Mouse (Mus musculus) layer of hippocampus, postnatal 10 days (tissue): Measurements from ENCODE around the gene Lmtk2. TPM values are rescaled to one million over a fixed set of nuclear protein-coding genes. Genes with fewer than 3 reads are reported as not detected.

Experiments
- DNase-seq, 2 experiments: peaks; one replicate each; pipeline ENCODE4 v3.0.0; 2021; ENCODE audit warnings: low spot score in 2 of 2
- long read RNA-seq: library from polyadenylated mRNA; stranded (forward); transcript quantifications from one replicate; pipeline ENCODE4 v2.0.0, GENCODE M21; 2023
- total RNA-seq, 2 experiments: library from RNA; stranded (reverse); gene quantifications; 2 replicates each; pipeline ENCODE4 v1.2.3; 2021

The Lmtk2 gene
- 10 to 100 TPM; 83.0 to 91.0 TPM for total RNA-seq
- long read RNA-seq, full-length matches to known transcripts: 1 of 19 reads
- long read RNA-seq, partial matches to known transcripts: 17 of 19 reads
- long read RNA-seq, other reads (novel, unspliced or antisense): 1 of 19 reads

DNA sequence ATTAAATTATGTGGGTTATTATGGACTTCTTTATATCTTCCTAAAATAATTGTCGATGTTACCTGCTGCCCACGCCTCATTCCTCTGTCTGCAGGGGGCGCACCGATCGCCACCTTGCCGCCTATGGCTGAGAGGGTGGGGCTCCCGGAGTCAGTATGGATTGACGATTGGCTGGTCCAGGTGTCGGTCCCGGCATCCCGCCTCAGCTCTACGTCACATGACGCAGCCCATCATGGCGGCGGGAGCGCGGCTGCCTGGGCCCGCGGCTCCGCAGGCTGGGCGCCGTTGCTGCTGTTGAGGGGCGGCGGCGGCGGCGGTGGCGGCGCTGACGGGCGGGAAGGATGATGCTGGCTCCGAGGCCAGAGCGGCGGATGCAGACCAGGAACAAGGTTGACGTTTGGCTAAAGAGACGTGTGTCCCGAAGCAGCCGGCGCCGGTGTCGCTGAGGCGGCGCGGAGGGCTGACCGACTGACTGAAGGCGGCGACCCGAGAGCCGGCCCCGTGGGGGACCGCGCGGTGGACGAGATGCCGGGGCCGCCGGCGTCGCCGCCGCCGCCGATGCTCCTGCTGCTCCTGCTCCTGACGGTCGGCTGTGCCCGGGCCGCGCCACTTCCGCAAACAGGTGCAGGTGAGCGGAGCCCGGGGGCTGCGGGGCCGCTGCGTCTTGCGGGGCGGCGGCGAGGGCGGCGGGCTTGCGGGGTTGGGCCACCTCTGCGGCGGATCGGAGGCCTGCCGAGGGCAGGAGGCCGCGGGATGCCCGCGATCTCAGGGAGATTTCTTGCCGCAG lies at the start of gene Lmtk2:
Gene Lmtk2, plus strand, starts transcription at position 288 of the 787 bp plus-strand sequence.
- peak; percentile 97 to 98 for DNase-seq

- no peak for DNase-seq
Measured at GRCm38 (mm10) chr5:144051268-144051667, 49.0 kb upstream of the Lmtk2 start.

GRCm38 (mm10) chr5:144053450-144053849 lies 46.8 kb upstream of the Lmtk2 start:
- DNase-seq: no peak

GRCm38 (mm10) chr5:144054340-144054739 lies 45.9 kb upstream of the Lmtk2 start:
- no peak for DNase-seq

DNA sequence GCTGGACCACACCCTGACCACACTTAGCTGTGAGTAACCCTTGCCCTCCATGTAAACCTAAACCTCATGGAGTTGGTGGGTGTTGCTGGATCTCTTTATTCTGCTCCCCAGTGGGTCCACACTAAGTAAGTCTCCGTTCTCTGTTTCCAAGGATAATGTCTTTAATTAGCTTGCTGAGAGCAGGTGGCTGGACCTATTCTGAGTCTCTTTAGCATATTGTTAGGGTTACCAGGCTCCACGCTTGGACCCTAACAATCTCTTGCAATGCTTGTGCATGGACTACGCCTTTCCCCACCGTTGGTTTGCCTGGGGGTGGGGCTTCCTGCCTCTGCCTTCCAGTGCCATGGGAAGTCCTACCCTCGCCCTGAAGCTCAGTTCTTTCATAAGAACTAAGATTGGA lies 36.1 kb upstream of the Lmtk2 start:
- no peak for DNase-seq

GRCm38 (mm10) chr5:144066036-144066435 lies 34.2 kb upstream of the Lmtk2 start:
- DNase-seq: no peak

DNA sequence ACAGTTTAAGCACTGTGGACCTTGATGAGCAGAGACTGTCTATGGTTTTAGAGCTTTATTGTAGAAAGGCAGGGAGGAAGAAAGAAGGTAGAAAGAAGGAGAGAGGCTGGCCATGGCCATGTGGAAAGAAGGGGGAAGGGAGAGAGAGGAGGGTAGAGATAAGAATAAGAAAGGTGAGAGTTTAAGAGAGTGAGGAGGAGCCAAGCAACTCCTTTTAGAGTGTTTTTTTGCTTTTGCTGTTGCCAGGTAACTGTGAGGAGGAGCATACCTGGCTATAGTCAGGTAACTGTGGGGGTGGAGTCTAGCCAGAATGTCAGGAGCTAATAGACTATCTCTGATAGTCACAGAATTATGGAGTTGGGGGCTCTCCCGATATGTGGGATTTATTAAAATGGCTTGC lies 30.2 kb upstream of the Lmtk2 start:
- no peak for DNase-seq

GRCm38 (mm10) chr5:144071249-144071648 lies 29.0 kb upstream of the Lmtk2 start:
- no peak for DNase-seq

DNA sequence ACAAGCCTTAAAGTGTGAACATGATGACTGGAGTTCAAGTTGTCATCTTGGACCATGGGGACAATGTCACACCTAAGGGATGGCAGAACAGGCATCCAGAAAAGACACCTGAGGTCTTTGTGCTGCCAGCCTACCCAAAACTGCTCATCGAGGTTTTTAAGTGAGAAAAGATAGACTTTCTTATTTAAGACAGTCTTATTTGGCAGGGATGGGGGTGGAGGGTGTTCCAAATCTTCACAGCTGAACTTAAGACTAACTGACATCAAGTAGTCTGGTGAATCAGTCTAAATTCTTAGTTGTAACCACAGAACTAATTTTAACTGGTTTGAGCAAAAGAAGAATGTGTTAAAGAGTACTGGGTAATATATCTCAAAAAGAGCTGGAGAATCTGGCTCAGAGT lies 22.7 kb upstream of the Lmtk2 start:
- no peak for DNase-seq

GRCm38 (mm10) chr5:144080886-144081285 lies 19.4 kb upstream of the Lmtk2 start:
- no peak for DNase-seq

- no peak for DNase-seq
Measured at GRCm38 (mm10) chr5:144082006-144082405, 18.2 kb upstream of the Lmtk2 start.

DNA sequence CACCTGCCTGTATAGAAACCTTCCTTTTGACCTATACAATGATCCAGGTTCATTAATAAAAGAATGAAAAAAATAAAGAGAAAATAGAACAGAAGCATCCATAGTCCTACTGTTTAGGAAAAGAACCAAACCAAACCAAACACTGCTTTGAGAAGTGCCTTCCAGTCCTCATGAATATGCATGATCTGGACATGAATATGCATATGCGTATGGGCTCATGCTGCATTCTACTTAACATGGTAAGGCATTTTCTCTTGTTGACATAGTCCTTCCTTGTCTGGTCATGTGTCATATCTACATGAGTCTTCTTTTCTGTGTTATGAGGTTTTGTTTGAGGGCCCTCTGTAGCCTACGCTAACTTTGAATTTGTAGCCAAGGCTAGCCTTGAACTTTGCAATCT lies 16.7 kb upstream of the Lmtk2 start:
- DNase-seq: no peak

DNA sequence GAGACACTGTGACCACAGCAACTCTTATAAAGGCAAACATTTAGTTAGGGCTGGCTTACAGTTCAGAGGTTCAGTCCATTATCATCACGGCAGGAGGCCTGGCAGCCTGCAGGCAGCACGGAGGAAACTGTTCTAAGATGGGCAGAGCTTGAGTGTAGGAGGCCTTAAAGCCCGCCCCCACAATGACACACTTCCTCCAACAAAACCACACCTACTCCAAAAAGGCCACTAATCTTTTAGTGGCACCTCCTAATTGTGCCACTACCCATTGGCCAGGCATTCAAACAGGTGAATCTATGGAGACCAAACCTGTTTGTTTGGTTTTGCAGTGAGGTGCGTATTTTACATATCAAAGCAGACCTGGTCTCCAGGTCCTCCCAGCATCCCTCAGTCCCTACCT lies 16.0 kb upstream of the Lmtk2 start:
- no peak for DNase-seq

- DNase-seq: no peak
Measured at GRCm38 (mm10) chr5:144085696-144086095, 14.5 kb upstream of the Lmtk2 start.

DNA sequence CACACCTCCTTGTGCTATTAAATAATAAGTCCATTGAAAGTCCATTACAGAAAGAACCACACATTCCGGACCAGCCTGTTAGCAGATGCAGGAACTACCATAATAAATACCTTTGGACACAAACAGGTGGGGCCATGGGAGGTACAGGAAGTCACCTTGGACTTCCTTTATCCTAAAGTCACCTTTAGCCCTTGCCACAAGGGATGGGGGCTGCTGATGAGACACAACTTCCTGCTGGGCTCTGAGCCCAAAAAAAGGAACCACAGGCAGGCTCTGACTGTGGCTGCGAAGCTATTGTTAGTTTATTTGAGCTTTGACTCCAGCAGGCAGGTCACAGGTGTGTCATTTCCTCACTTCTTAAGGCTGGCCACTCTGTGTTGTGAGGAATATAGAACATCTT lies 13.7 kb upstream of the Lmtk2 start:
- no peak for DNase-seq

- DNase-seq: no peak
Measured at GRCm38 (mm10) chr5:144088354-144088753, 11.9 kb upstream of the Lmtk2 start.

- no peak for DNase-seq
Measured at GRCm38 (mm10) chr5:144095461-144095970, 4.7 kb upstream of the Lmtk2 start.

- no peak for DNase-seq
Measured at GRCm38 (mm10) chr5:144097902-144098639, 2.2 kb upstream of the Lmtk2 start.

DNA sequence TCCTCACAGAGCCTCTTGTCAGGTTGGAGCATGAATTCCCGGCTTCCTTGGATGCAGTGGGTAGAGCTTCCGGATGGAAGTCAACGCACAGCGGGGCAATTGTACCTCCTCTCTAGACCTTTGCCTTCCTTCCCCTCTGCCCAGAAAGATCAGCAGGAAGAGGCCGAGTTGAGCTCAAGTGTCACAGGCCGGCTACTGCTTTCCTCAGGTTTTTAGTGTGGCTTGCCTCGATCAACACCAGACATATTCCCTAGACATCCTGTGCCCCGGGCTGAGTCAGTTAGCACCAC lies 1.7 kb upstream of the Lmtk2 start:
- DNase-seq: no peak

GRCm38 (mm10) chr5:144100948-144101347 lies 712 bp downstream of the Lmtk2 start:
- DNase-seq: no peak

GRCm38 (mm10) chr5:144105070-144105469 lies 4.8 kb downstream of the Lmtk2 start:
- no peak for DNase-seq

- no peak for DNase-seq
Measured at GRCm38 (mm10) chr5:144105471-144106129, 5.4 kb downstream of the Lmtk2 start.
